Mouse (Mus musculus) forebrain, embryonic 12.5 days (tissue): ENCODE measurements around the gene Ift172. TPM values are rescaled to one million over a fixed set of nuclear protein-coding genes. Genes with fewer than 3 reads are reported as not detected.

ENCODE experiments used
- ATAC-seq: fragments of 200-750 bp; cut with Nextera tagmentation; 2 replicates; pipeline ENCODE4 v1.8.0; 2017; ENCODE audit warnings: moderate TSS enrichment; ENCODE audit not compliant: low FRiP score
- H3K27ac ChIP-seq: fragments of 300-500 bp; sonication (generic); 2 replicates; pipeline ENCODE4 v1.5.1; 2016; ENCODE audit warnings: mild to moderate bottlenecking
- H3K27me3 ChIP-seq: fragments of 300-500 bp; sonication (generic); 2 replicates; pipeline ENCODE4 v1.6.1; 2016; ENCODE audit warnings: mild to moderate bottlenecking
- H3K36me3 ChIP-seq: fragments of 300-500 bp; sonication (generic); replicated peaks from 2 replicates; pipeline ENCODE4 v1.6.1; 2016; ENCODE audit warnings: mild to moderate bottlenecking
- H3K4me1 ChIP-seq: fragments of 300-500 bp; sonication (generic); 2 replicates; pipeline ENCODE4 v1.6.1; 2016
- H3K4me2 ChIP-seq: fragments of 300-500 bp; sonication (generic); 2 replicates; pipeline ENCODE4 v1.6.1; 2016; ENCODE audit warnings: mild to moderate bottlenecking, moderate library complexity
- H3K4me3 ChIP-seq: fragments of 300-500 bp; sonication (generic); replicated peaks from 2 replicates; pipeline ENCODE4 v1.5.1; 2016; ENCODE audit warnings: mild to moderate bottlenecking
- H3K9ac ChIP-seq: fragments of 300-500 bp; sonication (generic); 2 replicates; pipeline ENCODE4 v1.6.1; 2016; ENCODE audit warnings: mild to moderate bottlenecking
- H3K9me3 ChIP-seq: fragments of 300-500 bp; sonication (generic); 2 replicates; pipeline ENCODE4 v1.6.1; 2016
- WGBS: fragments of 180-500 bp; shearing (Covaris S2); methylation state at CpG from one replicate; pipeline ENCODE4 v1.1.7; 2016; 5-methylcytosine and 5-hydroxymethylcytosine counted together
- polyA plus RNA-seq: library from polyadenylated mRNA; unstranded; fragments of >200 nt; fragmentation: Nextera tagmentation; extraction: Ambion mirVana; gene quantifications from 2 replicates; pipeline ENCODE4 v1.2.1, GENCODE M21; 2016

Gene Ift172
- 46.1 and 47.8 TPM in 2 replicates for polyA plus RNA-seq

DNA sequence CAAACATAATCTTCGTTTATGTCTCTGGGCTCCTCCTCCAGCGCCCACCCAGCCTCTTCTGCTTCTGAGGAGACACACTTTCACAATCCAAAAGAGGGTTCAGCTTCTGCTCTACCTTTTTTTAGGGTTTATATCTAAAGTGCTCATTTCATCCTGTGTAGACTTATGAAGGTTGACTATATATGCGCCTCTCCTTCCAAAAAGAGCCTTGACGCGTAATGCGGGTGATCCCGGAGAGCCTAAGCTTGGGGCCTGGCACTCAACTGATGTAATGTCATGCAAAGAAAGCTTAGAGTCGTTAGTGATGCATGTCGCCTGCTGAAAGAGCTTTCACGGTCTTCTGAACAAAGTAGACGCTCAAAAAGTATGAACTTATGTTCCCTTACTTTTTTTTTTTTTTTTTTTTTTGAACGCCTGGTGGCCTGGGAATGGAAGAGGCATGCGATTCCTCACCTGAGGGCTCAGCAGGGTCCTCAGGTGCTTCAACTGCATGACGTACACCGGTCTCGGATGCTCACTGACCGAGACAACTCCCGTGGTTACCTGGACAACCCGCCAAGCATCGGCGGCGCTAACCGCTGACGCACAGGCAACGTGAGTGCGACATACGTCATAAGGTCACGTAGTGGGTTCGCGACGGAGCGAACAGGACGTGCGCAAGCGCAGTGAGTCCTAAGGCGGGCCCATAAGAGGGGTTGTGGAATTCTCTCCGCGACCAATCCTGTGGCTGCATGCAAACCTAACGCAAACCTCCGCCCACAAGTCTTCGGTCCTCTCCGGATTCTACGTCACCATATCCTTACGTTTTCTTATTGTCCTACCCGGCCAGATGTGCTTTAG lies at the start of gene Ift172:
Ift172 (minus strand) TSS at position 596 of the 840 bp plus-strand sequence.
- H3K4me2 ChIP-seq: peak within 1 kb of the TSS; percentile 65
- H3K9me3 ChIP-seq: no peaks in the 10 kb centered on the region
- no peaks in the 10 kb centered on the region for H3K27me3 ChIP-seq
- peaks cover 22% of the 10 kb centered on the region for H3K36me3 ChIP-seq
- peak within 1 kb of the TSS; percentile 55 for H3K9ac ChIP-seq
- WGBS: 3% methylated on average over 45 of the region's 45 CpGs
- peak within 1 kb of the TSS; percentile 45 for H3K4me3 ChIP-seq
- H3K27ac ChIP-seq: peak within 1 kb of the TSS; percentile 80
- ATAC-seq: peak; percentile 91
- H3K4me1 ChIP-seq: peaks cover 34% of the 10 kb centered on the region

DNA sequence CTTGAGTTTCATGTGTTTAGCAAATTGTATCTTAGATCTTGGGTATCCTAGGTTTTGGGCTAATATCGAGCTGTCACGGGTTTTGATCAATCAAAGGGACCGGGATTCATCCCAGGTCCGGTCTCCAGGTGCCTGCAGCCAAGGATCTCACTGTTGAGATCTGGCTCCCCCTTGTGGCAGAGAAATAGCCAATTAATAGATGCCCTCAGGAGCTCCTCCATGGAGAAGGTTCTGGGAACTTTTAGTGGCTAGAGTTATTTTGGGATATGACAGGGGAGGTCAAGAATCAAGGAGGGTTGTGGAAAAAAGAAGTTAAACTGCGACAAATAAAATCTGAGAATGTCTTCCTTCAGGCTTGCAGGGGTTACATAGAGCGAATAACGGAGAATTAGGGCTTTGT lies 37.3 kb upstream of the Ift172 start:
- Histone ChIP-seq H3K9me3 (0 out of 2 replicates have a peak, but pooled peaks cover 3% of the 10 kb centered on the region), H3K27me3 (no peaks in the 10 kb centered on the region), H3K27ac (no peak overlapping the region), H3K9ac (no peak overlapping the region), H3K4me1 (no peaks in the 10 kb centered on the region), H3K4me2 (no peak overlapping the region), H3K36me3 (no peaks in the 10 kb centered on the region), H3K4me3 (no peak overlapping the region)
- ATAC-seq: no peak
- WGBS: 36% methylated on average over 7 of the region's 7 CpGs

DNA sequence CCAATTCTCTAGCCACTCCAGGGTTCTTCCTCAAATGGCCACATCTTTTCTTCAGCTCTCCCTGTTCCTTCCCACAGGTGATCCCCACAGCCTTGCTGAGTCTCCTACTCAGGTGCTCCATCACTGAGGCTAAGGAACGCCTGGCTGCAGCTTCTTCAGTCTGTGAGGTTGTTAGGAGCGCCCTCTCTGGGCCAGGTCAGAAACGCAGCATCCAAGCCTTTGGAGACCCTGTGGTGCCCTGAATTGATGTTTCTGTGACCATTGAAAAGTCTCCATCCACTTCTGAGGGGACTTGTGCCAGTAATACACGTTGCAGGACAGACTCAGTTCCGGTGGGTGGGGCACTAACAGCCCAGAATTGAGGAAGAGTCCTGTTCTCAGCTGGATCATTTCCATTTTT lies 35.9 kb upstream of the Ift172 start:
- Histone ChIP-seq H3K4me1 (no peaks in the 10 kb centered on the region), H3K9ac (no peak overlapping the region), H3K27ac (no peak overlapping the region), H3K4me3 (no peak overlapping the region), H3K4me2 (no peak overlapping the region), H3K9me3 (no peaks in the 10 kb centered on the region), H3K36me3 (no peaks in the 10 kb centered on the region), H3K27me3 (no peaks in the 10 kb centered on the region)
- no peak for ATAC-seq
- 14% methylated on average over 5 of the region's 5 CpGs for WGBS

DNA sequence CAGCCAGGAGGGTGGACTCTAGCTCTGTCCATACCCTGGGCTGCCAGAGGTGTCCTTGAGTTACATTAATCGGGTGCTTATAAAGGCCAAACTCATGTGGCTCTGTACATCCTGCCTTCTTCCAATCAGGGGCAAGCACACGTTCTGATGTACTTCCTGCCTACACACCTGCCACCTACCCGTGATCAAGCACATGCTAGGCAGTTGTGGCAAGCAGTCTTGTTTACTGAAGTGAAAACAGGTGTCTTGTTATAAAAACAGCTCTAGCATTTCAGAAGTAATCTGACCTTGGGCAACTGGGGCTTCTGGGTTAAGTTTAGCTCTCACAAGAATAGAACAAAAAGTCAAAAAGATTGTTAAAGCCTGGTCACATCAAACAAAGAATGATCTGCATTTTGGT lies 33.2 kb upstream of the Ift172 start:
- 74% methylated on average over 3 of the region's 3 CpGs for WGBS
- H3K9ac ChIP-seq: no peak overlapping the region
- no peak overlapping the region for H3K27ac ChIP-seq

DNA sequence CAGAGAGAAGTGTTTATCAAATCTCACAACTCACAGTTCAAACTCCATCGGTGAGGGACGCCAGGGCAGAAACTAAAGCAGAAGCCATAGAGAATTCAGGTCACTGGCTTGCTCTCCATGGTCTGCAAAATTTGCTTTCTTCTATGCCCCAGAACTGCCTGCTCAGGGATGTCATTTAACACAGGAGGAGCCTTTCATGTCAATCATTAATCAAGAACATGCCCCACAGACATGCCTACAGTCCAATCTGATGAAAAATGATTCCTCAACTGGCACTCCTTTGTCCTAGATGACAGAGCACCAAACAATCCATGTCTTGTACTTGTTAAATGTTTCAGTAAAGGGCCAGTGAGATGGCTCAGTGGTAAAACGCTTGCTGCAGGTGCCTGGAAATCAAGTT lies 31.9 kb upstream of the Ift172 start:
- Histone ChIP-seq H3K9me3 (no peaks in the 10 kb centered on the region), H3K27me3 (no peaks in the 10 kb centered on the region)

More for the DNA sequence above, 33.2 kb upstream of the Ift172 start:
- ATAC-seq: no peak
- H3K4me2 ChIP-seq: no peak overlapping the region
- H3K9me3 ChIP-seq: no peaks in the 10 kb centered on the region
- no peaks in the 10 kb centered on the region for H3K27me3 ChIP-seq
- no peaks in the 10 kb centered on the region for H3K4me1 ChIP-seq
- no peaks in the 10 kb centered on the region for H3K36me3 ChIP-seq
- no peak overlapping the region for H3K4me3 ChIP-seq

DNA sequence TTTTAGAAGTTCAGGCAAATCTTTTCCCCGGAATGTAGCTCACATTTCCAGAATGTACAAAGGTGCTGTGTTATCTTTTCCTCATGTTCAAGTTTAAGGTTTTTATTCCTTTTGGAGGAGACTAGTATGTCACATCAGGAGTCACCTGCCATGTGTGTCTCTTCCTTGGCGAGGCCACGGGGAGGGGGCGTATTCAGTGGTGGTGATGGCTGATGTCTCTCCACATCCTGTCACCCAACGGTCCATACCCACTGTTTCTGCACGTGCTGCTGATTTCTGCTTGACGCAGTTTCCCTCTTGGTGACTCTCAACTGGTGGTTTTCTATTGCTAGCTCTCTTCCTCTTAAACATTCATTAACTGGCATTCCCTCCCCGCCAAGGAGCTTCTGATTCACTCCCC lies 21.9 kb upstream of the Ift172 start:
- no peaks in the 10 kb centered on the region for H3K36me3 ChIP-seq
- no peaks in the 10 kb centered on the region for H3K27me3 ChIP-seq
- H3K27ac ChIP-seq: no peak overlapping the region
- no peak overlapping the region for H3K9ac ChIP-seq
- no peaks in the 10 kb centered on the region for H3K9me3 ChIP-seq
- 89% methylated on average over 8 of the region's 8 CpGs for WGBS
- no peak for ATAC-seq
- no peak overlapping the region for H3K4me3 ChIP-seq
- no peaks in the 10 kb centered on the region for H3K4me1 ChIP-seq
- H3K4me2 ChIP-seq: no peak overlapping the region

More for the DNA sequence above, 31.9 kb upstream of the Ift172 start:
- no peaks in the 10 kb centered on the region for H3K4me1 ChIP-seq
- no peak overlapping the region for H3K4me3 ChIP-seq
- H3K27ac ChIP-seq: no peak overlapping the region
- no peak overlapping the region for H3K9ac ChIP-seq
- ATAC-seq: no peak
- no peaks in the 10 kb centered on the region for H3K36me3 ChIP-seq
- WGBS: 88% methylated on average over 3 of the region's 3 CpGs
- H3K4me2 ChIP-seq: no peak overlapping the region

DNA sequence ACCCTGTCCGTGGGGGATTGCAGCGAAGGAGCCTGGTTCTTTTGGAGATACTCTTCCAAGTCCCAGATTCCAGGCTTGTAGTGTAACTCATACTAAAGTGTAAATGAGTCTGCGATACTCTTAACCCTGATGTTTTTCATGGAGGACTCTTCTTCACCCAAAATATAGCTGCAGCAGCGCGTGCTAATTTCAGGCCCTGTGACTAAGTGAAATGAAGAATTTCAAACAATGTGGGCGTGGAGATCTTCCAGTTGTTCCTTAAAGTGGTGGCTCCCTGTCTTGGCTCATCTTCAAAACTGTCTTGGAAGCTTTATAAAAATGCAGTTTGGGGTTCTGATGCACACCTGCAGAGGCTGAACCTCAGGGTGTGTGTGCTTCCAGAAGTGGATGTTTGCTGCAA lies 12.2 kb upstream of the Ift172 start:
- Histone ChIP-seq H3K9ac (no peak overlapping the region), H3K27me3 (no peaks in the 10 kb centered on the region), H3K4me3 (no peak overlapping the region), H3K9me3 (no peaks in the 10 kb centered on the region), H3K4me1 (no peaks in the 10 kb centered on the region), H3K27ac (no peak overlapping the region), H3K36me3 (no peaks in the 10 kb centered on the region), H3K4me2 (no peak overlapping the region)
- WGBS: 88% methylated on average over 6 of the region's 6 CpGs
- ATAC-seq: no peak

DNA sequence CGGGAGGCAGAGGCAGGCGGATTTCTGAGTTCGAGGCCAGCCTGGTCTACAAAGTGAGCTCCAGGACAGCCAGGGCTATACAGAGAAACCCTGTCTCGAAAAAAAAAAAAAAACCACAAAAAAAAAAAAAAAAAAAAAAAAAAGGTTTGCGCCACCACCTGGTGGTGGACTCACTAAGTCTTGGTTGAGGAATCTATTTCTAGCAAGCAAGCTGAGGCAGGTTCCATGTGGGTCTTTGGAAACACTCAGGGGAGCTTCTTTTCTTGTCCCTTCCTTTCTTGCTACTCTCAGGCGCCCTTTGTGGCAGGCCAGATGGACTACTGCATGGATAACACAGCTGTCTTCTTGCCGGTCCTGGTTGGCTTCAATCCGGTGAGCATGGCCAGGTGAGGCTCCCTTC lies 10.9 kb upstream of the Ift172 start:
- Histone ChIP-seq H3K9me3 (no peaks in the 10 kb centered on the region), H3K4me3 (no peak overlapping the region), H3K4me1 (no peaks in the 10 kb centered on the region), H3K27me3 (no peaks in the 10 kb centered on the region; the same call in 1 of the 2 replicates), H3K27ac (no peak overlapping the region), H3K9ac (no peak overlapping the region), H3K4me2 (no peak overlapping the region), H3K36me3 (no peaks in the 10 kb centered on the region)
- WGBS: 77% methylated on average over 8 of the region's 8 CpGs
- no peak for ATAC-seq

DNA sequence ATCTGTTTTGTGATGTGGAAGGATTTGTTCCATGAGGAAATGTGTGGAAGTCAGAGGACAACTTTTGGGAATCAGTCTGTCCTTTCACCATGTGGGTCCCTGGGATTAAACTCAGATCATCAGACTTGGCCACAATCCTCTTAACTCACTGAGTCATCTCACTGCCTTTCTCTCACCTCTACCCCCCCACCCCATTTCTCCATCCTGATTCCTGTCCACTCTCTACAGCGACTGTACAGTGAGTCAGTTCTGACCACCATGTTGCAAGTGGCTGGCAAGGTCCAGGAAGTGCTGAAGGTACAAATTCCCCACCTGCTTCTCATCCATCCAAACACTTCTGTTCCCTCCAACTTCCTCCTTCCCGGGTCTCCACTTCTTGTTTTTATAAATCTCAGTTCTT lies 7.6 kb upstream of the Ift172 start:
- 79% methylated on average over 2 of the region's 2 CpGs for WGBS
- Histone ChIP-seq H3K27ac (no peak overlapping the region), H3K27me3 (no peaks in the 10 kb centered on the region; the same call in 1 of the 2 replicates), H3K4me2 (no peak overlapping the region), H3K9ac (no peak overlapping the region), H3K36me3 (peaks cover 2% of the 10 kb centered on the region; the same call in 1 of the 2 replicates), H3K4me1 (peaks cover 19% of the 10 kb centered on the region), H3K4me3 (no peak overlapping the region), H3K9me3 (no peaks in the 10 kb centered on the region)
- no peak for ATAC-seq

DNA sequence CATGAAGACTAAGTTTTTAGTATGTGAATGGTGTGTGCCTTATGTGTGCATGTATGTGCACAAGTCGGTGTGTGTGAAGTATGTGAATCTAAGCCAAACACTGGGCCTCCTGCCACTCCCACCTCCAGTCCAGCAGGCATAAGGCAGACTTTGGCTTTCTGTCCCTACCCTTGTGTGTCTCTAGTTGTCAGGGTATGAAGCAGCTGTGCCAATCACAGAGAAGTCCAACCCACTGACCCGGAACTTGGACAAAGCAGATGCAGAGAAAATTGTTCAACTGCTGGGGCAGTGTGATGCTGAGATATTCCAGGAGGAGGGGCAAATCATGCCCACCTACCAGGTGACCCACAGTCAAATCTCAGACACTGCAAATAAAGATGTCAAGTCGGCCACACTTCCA lies 7.1 kb upstream of the Ift172 start:
- ATAC-seq: no peak
- Histone ChIP-seq H3K4me2 (no peak overlapping the region), H3K36me3 (peaks cover 7% of the 10 kb centered on the region), H3K9me3 (no peaks in the 10 kb centered on the region), H3K4me3 (no peak overlapping the region), H3K4me1 (peaks cover 19% of the 10 kb centered on the region), H3K27ac (no peak overlapping the region), H3K27me3 (no peaks in the 10 kb centered on the region; the same call in 1 of the 2 replicates), H3K9ac (no peak overlapping the region)
- WGBS: 89% methylated on average over 3 of the region's 3 CpGs

DNA sequence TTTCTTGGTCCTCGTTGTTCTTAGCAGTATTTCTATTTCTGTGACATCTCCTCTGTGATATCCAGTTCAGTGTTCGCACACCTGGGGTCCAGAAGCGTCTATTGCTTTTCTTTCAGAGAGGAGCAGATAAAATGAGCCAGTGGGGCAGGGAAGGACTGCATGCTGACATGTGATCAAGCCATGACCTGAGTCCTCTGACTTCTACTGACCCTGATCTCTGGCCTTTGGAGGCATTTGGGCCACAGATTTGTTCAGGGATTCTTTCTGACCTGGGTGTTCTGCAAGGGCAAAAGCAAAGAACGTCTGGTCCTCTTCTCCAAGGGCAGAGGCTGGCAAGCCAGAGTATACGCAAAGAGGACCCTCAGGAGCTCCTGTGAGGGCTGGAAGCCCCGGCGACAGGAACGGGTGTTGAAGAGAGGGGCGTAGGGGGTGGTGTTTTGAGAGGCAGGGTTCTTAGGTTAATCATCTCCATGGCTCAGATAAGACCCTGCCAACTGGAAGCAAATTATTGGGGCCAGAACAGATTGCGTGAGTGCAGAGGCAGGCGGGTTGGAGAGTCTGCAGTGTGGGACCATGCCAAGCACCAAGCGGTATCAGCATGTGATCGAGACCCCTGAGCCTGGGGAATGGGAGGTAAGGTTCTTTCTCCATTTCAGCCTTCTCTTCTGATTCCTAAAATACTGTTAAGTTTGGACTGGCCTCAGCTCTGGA lies 6.3 kb upstream of the Ift172 start, which contains the start of gene Gckr:
Gckr (plus strand) TSS at position 397 of the 711 bp plus-strand sequence.
- ATAC-seq: no peak
- WGBS: 84% methylated on average over 13 of the region's 13 CpGs
- H3K9ac ChIP-seq: peak within 1 kb of the TSS; percentile 99
- H3K4me2 ChIP-seq: peak within 1 kb of the TSS; percentile 97
- H3K4me1 ChIP-seq: peaks cover 19% of the 10 kb centered on the region
- H3K36me3 ChIP-seq: peaks cover 11% of the 10 kb centered on the region
- H3K27me3 ChIP-seq: no peaks in the 10 kb centered on the region; the same call in 1 of the 2 replicates
- H3K9me3 ChIP-seq: no peaks in the 10 kb centered on the region
- H3K27ac ChIP-seq: no peak within 1 kb of the TSS
- H3K4me3 ChIP-seq: no peak within 1 kb of the TSS

DNA sequence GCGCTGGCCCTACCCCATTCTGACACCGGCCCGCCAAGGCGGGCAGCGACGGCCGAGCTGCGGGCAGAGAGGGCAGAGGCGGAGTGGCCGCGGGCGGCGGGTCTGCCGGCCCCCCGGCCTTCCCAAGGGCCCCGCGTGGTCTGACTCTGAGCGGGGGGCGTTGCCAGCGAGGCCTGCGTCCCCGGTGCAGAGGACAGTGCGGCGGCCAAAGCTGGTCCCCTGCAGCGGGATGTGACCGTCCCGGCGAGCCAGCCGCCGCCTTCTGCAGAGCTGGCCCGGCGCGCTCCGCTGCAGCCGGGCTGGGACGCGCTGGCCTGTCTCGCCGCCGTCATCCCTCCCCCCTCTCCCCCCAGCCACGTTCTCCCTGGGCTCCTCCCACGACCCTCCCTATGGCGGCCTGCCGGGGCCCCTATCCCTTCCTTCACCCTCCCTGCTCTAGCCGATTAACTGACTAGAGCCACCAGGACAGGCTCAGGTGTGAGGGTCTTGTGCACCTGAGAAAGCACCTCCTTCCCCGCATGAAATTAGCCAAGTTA lies 4.8 kb upstream of the Ift172 start, which contains the start of gene Fndc4:
Fndc4 (minus strand) TSS at position 475 of the 536 bp plus-strand sequence.
- H3K27ac ChIP-seq: peak within 1 kb of the TSS; percentile 77
- no peaks in the 10 kb centered on the region for H3K9me3 ChIP-seq
- peaks cover 26% of the 10 kb centered on the region for H3K4me1 ChIP-seq
- H3K4me3 ChIP-seq: peak within 1 kb of the TSS; percentile 92
- H3K27me3 ChIP-seq: no peaks in the 10 kb centered on the region; the same call in 1 of the 2 replicates
- ATAC-seq: peak; percentile 85
- peak within 1 kb of the TSS; percentile 97 for H3K4me2 ChIP-seq
- peaks cover 11% of the 10 kb centered on the region for H3K36me3 ChIP-seq
- under 1% methylated on average over 39 of the region's 46 CpGs for WGBS
- peak within 1 kb of the TSS; percentile 99 for H3K9ac ChIP-seq
